In genomic region chr13:75390177-75390576, GRCm38 (mm10) we compare ENCODE assay signal across 30 mouse cellular contexts.
A peak's percentile ranks its signal among the peaks of the same experiment; 100 is the strongest.
DNase-seq lines count a peak whose midpoint lies in the region; ATAC-seq and TF ChIP-seq lines count a peak whose summit lies in the region.
"Had no signal": no experiment of that assay in that cellular context is flagged by ENCODE, and none has a peak within 500 bp of the region (broad histone marks: within the 10 kb centered on the region; RNA-seq: fewer than 3 reads in every experiment).

No protein-coding gene starts in this region.

- H3K27ac ChIP-seq in lung, embryonic 14.5 days (ENCODE audit: low read depth) = no peak overlapping the region
- H3K27ac ChIP-seq: embryonic facial prominence, embryonic 13.5 days; forebrain, embryonic 10.5 days; gastrocnemius, adult 2 months; heart, adult 2 months; hindbrain, embryonic 10.5 days; layer of hippocampus, adult 2 months; limb, embryonic 12.5 days; neural tube, embryonic 12.5 days had no signal

- WGBS in lung, embryonic 14.5 days = 81% methylated on average over 1 of the region's 1 CpGs

- no peaks in the 10 kb centered on the region for H3K27me3 ChIP-seq in lung, embryonic 14.5 days (ENCODE audit: insufficient read depth, low read length)
- H3K27me3 ChIP-seq: embryonic facial prominence, embryonic 13.5 days; heart, embryonic 12.5 days; limb, embryonic 12.5 days; neural tube, embryonic 12.5 days; Patski had no signal

- H3K4me2 ChIP-seq in lung, embryonic 14.5 days = no peak overlapping the region
- H3K4me2 ChIP-seq: embryonic facial prominence, embryonic 13.5 days; heart, embryonic 12.5 days; limb, embryonic 12.5 days; midbrain, embryonic 11.5 days; neural tube, embryonic 12.5 days had no signal

- 0 out of 2 replicates have a peak, but pooled peaks have one; percentile 44 for ATAC-seq in lung, embryonic 14.5 days (ENCODE audit: insufficient read depth)
- ATAC-seq: forebrain, embryonic 16.5 days; hindbrain, embryonic 16.5 days; Patski had no signal

- no peaks in the 10 kb centered on the region for H3K4me1 ChIP-seq in lung, embryonic 14.5 days (ENCODE audit: insufficient read depth)
- H3K4me1 ChIP-seq: embryonic facial prominence, embryonic 13.5 days; forebrain, embryonic 10.5 days; heart, embryonic 12.5 days; hindbrain, embryonic 10.5 days; limb, embryonic 12.5 days; neural tube, embryonic 12.5 days had no signal

- peak; percentile 5 for DNase-seq in heart, postnatal 4 days
- no peak for DNase-seq in heart, postnatal 36 days
- peak; percentile 42 for DNase-seq in 416B (ENCODE audit: low read depth)
- peak; percentile 61 for DNase-seq in lung, embryonic 14.5 days
- peak; percentile 16 for DNase-seq in lung, postnatal 25 days (ENCODE audit: low spot score)
- no peak for DNase-seq in layer of hippocampus, postnatal 10 days (ENCODE audit: low spot score in 2 of 2)
- DNase-seq in thymus, postnatal 0 days (ENCODE audit: low spot score) = no peak
- DNase-seq in layer of hippocampus, postnatal 25 days (ENCODE audit: extremely low spot score in 1 of 2, low spot score in 1 of 2) = no peak
- DNase-seq: adrenal gland, postnatal 14 days; cerebellum, adult 18-20 months; gastrocnemius, adult 2 months; gastrocnemius, postnatal 36 days; heart, adult 2 months; kidney, adult 18-20 months; layer of hippocampus, postnatal 36 days; right cerebral cortex, adult 18-20 months; spleen, adult 18-20 months; thymus, adult 2 months had no signal

- H3K9ac ChIP-seq in lung, embryonic 14.5 days = no peak overlapping the region
- H3K9ac ChIP-seq: embryonic facial prominence, embryonic 13.5 days; heart, embryonic 12.5 days; limb, embryonic 12.5 days; neural tube, embryonic 12.5 days had no signal

- no peaks in the 10 kb centered on the region for H3K9me3 ChIP-seq in lung, embryonic 14.5 days (ENCODE audit: low read depth, low read length)
- H3K9me3 ChIP-seq: embryonic facial prominence, embryonic 13.5 days; forebrain, embryonic 10.5 days; heart, embryonic 12.5 days; hindbrain, embryonic 10.5 days; limb, embryonic 12.5 days; neural tube, embryonic 12.5 days had no signal

- no peak overlapping the region for H3K4me3 ChIP-seq in lung, embryonic 14.5 days (ENCODE audit: low read depth, low read length)
- H3K4me3 ChIP-seq: embryonic facial prominence, embryonic 13.5 days; forebrain, embryonic 10.5 days; gastrocnemius, adult 2 months; heart, adult 2 months; heart, embryonic 12.5 days; hindbrain, embryonic 10.5 days; layer of hippocampus, adult 2 months; limb, embryonic 12.5 days; myocyte; neural tube, embryonic 12.5 days had no signal

- TF ChIP-seq CTCF in lung, embryonic 14.5 days (IDR thresholded peaks at IDR 0.05; ENCODE audit: low read depth) = no peak

- no peaks in the 10 kb centered on the region for H3K36me3 ChIP-seq in lung, embryonic 14.5 days (ENCODE audit: insufficient read depth)
- H3K36me3 ChIP-seq: embryonic facial prominence, embryonic 13.5 days; forebrain, embryonic 10.5 days; heart, embryonic 12.5 days; hindbrain, embryonic 10.5 days; limb, embryonic 12.5 days; neural tube, embryonic 12.5 days had no signal

- intact Hi-C loops in heart, postnatal 36 days (cut with DNase I) = no loop called here

Comparison
In these comparisons a context has a peak if more than half of its experiments do, and no peak if none do; other contexts are left out.
1. DNase-seq: peak in heart, postnatal 4 days (single experiment), 416B (single experiment), lung, embryonic 14.5 days (single experiment) and lung, postnatal 25 days (single experiment); none in heart, postnatal 36 days (0 of 2), layer of hippocampus, postnatal 10 days (0 of 2), thymus, postnatal 0 days (single experiment) and layer of hippocampus, postnatal 25 days (0 of 2).